Mouse (Mus musculus) testis, postnatal 14 days (tissue): ENCODE data around the gene Apeh.
"Not testable (repeated sequence)": the region's sequence is repeated elsewhere in the genome, so short reads cannot be mapped to it uniquely, and the experiment has no call there.

Experiments
- DNase-seq: peaks from one replicate; pipeline ENCODE4 v3.0.0; 2021; ENCODE audit warnings: low spot score

The Apeh gene

DNA sequence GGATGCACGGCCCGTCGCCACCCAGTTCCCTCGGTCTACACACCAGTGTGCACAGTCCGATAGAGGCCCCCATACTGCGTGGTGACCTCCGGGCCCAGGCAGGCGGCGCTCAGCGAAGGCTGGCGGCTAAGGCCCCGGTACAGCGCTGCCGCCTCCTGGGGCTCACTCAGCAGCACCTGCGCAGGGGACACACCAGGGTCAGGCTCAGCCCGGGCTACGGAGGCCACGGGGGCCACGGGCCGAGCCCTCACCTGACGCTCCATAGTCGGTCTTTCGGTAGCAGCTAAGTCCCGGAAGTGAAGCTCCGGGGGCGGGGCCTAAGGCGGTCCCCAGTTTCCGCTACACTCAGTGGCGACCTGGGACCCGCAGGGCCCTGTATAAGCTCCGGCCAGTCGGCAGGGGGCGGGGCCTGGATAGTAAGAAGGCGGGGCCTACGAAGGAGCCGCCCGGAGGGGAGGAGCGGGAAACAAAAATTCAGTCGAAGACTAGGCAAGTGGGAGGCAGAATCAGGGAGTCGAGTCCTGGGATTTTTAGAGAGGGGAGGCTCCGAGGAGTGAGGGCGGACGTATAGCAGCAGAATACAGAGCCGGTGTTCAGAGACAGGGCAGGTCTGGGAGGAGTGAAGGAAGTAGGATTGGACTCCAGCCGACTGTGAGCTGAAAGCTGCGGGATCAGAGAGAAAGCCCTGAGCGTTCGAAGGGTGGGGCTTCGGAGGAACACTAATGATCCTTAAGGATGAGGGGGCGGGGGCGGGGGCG is at the start of gene Apeh:
TSS of gene Apeh (minus strand) at position 423 of the 758 bp plus-strand sequence.
- peak; percentile 92 for DNase-seq

DNA sequence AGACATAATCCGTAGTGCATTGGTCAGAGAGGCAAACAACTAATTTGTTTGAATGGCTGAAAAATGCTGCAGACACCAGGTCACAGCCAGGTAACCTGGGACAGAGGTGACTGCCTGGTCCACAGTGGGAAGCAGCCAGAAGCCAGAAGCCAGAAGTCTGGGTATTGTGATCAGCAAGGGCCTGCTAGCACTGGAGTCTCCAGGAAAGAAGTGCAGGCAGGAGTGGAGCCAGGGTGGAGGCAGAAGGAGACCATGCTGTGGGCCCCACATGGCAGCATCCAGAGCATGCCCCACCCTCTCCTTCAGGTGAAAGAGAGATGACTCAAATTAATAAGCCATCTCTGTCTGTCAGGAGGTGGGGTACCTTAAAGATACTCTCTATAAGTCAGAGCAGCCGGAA is 49.1 kb upstream of the Apeh start:
- DNase-seq = no peak

DNA sequence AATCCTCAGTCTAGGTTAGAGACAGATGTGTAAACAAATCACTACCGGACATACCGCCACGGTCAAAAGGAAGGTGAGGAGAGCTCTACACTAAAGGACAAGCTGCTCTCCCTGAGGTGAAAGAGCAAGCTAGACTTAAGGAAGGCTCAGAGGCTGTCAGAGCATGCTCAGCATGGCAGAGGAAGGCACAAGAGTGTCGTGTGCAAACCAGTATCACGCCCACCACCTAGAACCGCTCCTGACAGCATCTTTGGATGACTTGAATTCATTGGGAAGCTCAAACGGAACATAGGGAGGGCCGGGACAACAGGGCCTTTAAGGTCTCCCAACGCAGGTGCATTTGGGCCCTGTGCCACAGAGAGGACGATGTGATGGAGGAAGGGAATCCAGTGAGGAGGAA is 47.0 kb upstream of the Apeh start:
- DNase-seq = no peak

DNA sequence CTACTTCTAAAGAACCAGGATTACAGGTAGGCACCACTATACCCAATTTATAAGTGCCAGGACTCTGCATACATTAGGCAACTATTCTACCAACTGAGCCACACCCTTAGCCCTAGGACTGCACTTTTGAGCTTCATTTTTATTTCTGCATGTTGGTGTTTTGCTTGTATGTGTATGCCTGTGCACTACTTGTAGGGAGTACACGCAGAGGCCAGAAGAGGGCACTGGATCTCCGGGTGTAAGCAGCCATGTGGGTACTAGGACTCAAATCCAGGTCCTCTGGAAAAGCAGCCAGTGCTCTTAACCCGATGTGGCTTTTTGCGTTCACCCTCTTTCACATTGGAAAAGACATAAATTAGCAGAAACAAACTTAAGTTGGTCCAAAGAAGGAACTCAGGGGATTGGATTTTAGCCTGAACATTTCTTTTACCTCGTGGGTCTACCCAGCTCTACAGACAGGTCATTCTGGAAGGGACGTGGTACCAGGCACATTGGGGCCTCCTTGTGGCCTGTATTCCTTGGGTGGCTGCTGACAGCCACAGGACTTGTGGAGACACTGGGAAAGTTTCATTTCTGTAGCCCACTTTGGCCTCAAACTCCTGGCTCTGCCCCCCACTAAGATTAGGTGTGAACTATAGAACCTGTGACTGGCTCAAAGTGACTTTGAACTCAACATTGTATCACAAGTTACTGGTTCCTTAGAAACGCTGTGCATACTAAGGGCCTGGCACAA is 45.7 kb upstream of the Apeh start:
- no peak for DNase-seq

DNA sequence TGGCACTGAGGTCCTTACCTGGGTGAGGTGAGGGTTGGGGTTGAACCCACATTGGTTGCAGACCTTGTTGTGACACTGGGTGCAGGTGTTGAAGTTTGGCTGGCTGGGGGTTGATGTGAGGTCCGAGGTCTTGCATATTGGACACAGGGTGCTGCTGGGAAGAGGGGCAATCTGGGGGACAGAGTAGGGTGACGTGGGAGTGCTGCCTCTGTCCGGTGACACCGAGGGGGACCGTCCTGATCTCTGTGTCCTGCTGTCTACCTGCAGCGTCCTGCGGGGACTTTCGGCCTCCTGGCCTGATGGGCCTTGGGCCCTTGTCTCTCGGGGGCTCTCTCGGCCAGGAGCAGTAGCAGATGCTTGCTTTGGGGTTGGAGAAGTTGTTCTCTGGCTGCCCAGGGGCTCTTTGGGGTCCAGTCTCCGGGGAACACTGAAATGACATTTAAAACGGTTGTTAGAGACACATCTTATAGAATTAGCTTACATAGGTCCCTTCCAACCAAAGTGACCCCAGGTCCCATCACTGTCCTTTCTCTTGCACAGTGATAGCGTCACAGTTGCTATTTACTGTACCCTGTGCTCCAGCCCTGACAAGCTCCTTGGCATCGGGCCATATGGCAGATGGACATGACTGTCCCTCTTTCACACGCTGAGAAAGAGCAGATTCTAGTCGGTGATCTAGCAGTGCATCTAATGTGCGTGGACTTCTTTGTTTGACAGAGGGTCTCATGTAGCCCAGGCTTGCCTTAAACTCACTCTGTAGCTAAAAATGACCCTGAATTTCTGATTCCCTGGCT is 45.0 kb upstream of the Apeh start:
- no peak for DNase-seq

DNA sequence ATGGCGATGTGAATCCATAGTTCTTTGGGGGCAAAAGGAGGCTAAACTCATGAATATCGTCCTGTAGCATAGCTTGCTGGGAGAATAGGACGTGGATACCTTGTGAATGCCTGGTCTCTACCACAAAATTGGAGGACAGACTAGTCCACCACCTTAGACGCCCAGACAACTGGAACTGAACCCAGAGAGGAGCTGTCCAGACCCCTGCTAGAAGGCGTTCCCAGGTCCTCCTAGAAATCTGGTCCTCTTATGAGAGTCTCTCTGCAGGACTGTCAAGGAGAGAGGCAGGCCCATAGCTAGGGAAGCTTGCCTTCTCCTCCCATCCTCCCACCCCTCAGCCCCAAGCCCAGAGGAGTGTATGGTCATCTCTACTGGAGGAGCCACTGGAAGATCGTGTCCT is 43.7 kb upstream of the Apeh start:
- no peak for DNase-seq

DNA sequence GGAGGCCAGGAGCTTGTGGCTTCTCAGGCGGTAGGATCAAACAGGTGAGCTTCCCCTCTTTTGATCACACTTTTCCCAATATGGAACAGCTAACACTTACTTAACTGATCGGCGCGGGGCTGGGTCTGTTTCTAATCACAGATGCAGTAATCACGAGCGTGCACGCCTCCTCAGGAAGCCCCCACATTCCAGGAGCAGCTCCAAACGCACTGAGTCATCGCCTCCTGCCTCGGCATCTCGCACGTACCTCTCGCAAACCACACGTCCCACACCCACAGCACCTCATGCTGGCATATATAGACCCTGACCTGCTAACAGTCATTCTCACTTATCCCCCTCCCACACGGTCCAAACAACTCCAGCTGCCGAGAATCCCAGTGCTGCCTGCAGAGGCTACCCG is 43.1 kb upstream of the Apeh start:
- no peak for DNase-seq

DNA sequence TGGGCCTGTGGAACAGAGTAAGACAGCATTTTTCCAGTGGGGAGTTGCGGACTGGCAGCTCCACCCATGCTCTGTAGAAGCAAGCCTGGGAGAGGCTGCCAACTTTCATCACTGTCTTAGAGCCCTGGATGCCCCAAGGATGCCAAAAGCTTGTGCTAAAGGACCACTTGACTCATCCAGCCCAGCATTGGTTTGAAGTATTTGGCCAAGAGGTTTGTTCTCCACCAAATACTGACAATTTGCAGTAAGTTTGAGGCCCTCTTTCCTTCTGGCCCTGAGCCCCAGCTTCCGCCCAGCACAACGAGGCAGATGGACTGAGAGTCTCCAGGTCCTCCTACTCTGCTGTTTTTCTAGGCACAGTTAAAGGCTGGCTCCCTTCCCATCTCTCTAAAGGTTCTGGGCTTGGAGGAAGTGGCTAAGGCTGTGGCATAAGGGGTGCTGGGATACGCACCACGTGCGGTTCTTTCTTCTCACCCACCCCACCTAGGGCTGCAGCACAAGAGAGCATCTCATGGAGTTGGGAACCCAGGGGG is 42.6 kb upstream of the Apeh start:
- DNase-seq = no peak

DNA sequence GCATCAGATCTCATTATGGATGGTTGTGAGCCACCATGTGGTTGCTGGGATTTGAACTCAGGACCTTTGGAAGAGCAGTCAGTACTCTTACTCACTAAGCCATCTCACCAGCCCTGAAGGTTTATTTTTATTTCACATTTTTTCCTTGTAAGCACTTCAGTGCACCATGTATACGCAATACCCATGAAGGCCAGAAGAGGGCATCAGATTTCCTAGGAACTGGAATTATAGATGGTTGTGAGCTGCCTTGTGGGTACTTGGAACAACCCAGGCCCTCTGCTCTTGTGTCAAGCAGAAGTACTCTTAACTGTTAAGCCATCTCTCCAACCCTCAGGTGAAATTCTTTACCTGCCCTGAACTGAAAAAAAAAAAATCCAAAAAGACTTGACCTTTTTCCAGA is 41.8 kb upstream of the Apeh start:
- no peak for DNase-seq

DNA sequence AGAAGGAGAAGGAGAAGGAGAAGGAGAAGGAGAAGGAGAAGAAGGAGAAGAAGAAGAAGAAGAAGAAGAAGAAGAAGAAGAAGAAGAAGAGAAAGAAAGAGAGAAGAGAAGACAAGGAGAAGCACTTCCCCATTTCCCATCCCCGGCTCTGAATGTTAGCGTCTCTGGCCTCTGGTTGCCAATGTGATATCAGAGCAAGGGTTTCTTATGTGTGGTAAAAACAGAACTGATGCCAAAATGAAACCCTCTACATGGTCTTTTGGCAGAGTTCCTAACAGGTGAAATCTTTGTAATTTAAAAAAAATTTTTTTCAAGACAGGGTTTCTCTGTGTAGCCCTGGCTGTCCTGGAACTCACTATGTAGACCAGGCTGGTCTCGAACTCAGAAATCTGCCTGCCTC is 41.3 kb upstream of the Apeh start:
- DNase-seq = not testable (repeated sequence)

DNA sequence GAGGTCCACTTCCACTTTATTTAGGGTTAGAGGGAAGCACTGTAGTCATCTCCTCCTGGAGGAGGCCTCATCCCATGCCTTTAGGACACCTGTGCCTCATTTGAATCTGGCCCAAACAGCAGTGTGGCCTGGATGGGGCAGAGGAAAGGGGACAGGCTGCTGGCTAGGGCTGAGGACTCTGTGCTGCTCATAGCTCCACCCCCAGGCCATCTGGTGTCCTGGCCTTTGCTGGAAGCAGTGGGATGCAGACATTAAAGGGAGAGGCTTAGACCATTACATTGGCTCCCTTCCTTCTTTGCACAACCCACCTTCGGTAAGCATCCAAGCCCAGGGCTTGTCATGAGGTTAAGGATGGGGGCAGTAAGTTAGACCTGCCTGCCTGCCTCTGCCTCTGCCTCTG is 39.1 kb upstream of the Apeh start:
- no peak for DNase-seq

DNA sequence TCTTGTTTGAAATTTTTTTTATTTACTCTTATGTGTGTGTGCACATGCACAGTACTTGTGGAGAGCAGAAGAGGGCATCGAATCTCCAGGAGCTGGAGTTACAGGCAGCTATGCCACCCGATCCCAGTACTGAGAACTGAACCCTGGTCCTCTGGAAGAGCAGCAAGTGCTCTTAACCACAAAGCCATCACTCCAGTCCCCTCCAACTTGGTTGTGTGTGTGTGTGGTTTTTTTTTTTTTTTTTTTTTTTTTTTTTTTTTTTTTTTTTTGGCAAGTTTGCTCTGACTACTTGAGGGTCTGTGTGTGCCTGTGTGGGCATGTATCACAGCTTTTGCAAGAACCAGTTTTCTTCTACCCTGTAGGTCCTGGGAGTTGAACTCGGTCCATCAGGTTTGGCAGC is 38.0 kb upstream of the Apeh start:
- no peak for DNase-seq

DNA sequence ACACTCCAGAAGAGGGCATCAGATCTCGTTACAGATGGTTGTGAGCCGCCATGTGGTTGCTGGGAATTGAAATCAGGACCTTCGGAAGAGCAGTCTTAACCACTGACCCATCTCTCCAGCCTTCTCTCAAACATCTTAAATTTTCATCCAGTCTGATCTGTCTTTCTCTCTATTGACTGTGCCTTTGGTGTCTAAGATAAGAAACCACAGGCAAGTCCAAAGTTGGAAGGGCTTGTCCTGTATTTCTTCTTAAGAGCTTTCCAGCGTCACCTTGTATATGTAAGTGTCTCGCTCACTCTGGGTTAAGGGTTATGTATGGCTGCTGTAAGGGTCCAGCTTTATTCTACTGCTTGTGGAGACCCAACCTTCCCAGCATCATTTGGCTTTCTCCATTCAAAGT is 37.1 kb upstream of the Apeh start:
- no peak for DNase-seq

DNA sequence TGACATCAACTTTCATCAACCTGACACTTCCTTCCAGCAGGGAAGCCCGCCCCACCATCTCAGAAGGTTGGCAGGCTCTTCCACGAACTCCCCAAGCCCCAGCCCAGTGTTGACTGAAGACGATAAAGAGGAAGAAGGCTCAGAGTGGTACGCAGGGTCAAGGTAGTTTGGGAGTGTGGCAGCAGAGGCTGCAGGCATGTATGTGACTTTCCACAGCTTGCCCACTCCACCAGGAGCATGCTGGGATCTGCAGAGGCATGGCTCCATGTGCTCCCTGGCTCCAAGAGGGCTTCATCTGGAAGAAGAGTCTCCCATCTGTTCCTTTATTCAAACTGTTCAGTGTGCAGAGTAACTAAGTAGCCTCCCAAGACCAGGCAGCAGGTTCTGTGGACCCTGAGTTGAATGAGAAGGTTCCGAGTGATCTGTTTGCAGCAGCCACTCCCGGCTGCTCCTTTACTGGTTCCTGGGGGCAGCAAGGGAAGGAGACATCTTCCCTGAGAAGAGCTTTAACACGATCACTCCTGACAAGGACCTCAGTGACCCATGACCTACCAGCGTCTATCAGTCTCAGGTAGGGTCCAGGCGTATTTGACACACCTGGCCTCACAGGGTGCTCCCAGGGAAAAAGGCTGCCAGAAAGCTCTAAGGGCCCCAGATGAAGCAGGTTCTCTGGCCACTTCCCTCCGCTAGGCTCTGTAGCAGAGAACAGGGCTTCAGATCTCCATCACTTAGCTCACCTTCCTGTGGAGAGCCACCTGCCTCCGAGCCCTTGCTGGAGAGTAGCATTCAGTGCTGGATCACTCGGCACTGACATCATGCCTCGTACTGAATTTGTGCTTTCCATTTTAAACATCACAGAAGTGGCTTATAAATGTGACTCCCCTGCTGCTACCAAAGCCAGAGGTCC is 34.9 kb upstream of the Apeh start:
- no peak for DNase-seq

DNA sequence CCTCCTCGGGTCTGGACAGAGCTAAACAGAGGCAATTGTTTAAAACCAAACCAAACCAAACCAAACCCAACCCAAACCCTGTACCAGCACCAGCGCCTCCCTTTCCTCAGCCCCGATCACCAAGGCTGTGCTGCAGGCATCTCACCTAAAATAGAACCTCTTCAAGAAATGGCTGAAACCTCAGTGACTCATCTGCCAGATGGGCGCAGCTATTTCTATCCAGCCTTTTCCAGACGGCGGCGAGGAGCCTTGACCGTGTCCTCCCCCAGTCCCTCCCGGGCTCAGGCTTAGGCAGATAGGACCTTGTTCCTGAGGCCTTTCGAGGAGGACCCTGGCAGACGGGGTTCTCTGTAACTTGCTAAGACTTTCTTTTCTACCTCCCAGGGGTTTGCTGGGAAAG is 33.8 kb upstream of the Apeh start:
- DNase-seq = no peak

DNA sequence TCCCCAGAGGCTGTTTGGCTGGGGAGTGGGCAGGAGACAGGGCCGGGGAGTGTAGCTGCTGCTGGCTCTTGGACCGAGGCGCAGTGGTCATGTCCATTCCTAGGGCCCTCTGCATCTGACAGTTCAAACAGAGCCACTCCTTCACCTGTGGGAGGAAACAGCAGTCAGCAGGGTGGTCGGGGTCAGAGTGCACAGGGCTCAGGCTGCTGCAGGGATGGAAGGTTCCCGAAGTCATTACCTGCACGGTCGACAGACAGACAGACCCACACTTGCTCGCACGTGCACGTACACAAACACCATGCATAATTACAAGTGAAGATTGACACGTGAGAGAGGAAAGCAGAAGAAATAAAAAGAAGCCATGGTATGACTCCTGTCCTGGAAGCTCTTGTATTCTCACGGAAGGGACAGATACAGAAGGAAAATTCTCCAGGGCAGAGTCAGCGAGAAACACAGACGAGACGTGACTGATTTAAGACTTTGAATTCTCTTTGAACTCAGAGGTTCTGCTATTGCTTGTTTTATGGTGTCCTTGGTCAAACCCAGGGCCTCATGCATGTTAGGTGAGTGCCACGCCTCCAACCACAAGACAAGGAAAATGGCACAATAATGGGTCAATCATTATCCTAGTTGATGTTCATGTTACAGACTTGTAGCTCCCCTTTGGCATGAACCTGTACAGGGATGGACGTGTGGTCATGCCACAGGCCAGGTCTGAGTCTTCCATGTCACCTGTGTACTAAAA is 32.2 kb upstream of the Apeh start:
- DNase-seq = no peak

DNA sequence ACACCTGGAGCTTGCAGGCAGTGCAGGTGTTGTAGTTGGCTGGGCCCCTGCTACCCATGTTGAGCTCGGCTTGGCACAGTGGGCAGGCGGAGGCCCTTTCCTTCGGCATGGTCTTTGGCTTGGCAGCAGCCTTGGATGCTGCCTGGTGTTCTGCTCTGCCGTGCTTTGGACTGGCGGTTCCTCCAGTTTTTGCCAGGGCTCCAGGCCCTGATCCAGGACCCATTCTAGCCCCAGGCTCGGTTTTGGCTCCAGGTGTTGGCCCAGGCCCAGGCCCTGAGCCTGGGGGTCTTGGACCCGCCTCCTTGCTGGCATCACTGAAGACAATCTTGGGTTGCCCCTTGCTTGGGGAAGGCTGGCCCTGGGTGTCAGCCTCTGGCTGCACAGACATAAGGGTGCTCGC is 31.3 kb upstream of the Apeh start:
- no peak for DNase-seq

DNA sequence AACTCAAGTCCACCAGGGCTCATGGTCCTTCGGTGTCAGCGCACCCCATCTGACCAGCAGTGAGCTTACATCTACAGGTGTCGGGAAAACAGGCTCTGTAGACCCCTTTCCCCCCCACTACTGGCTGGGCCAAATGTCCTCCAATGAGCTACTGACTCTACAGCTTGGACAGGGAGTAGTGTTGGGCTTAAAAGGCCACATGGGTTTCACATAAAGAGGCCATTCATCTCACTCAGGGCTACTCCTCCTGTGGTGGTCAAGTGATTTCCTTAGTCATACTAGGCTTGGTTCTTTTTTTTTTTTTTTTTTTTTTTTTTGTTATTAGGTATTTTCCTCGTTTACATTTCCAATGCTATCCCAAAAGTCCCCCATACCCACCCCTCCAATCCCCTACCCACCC is 29.5 kb upstream of the Apeh start:
- no peak for DNase-seq

DNA sequence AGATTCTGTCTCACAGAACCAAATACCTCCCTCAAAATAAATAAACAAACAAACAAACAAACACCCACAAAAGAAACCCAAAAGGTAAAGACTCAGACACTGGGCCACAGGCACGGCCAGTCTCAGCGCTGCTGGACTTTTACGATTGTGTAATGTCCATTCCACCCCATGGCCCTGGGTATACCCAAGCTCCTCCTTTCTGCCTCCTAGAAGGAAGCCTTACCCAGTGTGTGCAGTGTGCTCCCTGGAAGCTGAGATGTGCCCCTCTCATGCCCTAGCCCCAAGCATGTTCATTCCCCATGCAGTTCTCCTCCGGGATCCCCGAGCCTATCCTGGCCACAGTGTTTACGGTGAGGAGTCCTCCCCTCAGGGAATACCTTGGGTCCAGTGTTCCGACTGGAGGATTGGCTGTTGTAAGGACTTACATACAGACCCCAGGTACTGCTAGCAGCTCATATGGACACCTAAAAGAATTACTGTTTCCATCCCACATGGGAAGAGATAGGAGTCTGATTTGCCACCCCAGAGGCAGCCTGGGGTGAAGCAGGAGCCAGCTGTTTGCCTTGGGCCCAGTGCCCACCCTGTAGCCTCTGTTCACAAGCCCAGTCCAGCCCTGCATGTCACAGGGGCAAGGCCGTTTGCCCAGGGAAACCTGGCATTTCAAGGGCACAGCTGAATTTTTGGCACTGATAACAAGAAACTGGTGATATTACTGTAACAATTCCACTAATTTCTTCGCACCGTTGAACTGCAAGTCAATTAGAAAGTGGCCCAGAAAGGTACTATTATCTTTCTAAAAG is 27.0 kb upstream of the Apeh start:
- DNase-seq = peak; percentile 64

DNA sequence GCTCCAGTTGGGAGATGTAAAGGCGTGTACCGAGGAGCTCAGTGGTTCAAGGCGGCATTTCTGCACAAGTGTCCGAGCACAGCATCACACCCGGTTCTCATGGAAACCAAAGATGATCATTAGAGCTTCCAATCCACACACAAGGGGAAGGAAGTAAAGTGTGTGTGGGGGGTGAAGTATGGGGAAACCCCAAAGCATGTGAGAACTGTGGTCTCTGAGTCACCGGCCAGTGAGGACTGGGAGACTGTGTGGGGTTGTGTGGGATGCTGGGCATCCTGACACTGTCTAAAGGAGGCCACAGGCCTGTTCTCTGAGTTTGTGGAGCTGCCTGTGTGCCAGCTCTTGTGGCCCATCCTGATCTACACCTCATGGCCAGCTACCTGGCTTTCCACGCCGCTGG is 26.3 kb upstream of the Apeh start:
- no peak for DNase-seq
